18 mouse cellular contexts compared by ENCODE assay signal in the genomic region with DNA sequence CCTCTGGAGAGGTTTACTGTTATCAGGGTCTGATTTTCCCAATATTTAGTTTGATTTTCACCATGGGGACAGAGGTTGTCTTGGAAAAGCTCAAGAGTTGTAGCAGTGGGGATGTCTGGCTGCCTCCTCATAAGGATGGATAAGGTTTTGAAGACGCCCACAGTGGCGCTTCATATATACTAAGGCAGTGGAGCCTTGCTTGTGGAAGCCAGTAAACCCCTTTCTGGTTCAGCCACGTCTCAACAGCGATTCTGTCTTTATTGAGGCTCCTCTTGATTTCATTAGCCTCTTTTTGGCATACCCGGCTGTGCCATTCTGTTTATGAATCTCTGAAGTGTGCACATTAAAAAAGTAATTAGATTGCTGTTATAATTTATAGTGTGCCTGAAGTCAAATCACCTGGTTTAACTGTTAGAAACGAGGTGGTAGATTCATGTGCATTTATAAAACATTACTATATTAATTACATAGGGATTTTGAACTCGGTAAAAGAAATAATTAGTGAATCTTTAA.
"Had no signal": no experiment of that assay in that cellular context is flagged by ENCODE, and none has a peak within 500 bp of the region (broad histone marks: within the 10 kb centered on the region; RNA-seq: fewer than 3 reads in every experiment).

No protein-coding gene starts in this region.

- H3K9ac ChIP-seq: liver, embryonic 15.5 days; liver, postnatal 0 days; lung, embryonic 15.5 days; midbrain, embryonic 13.5 days; midbrain, embryonic 15.5 days; stomach, embryonic 15.5 days had no signal

- H3K4me2 ChIP-seq: liver, embryonic 15.5 days; lung, embryonic 15.5 days; midbrain, embryonic 11.5 days; midbrain, embryonic 13.5 days; midbrain, embryonic 15.5 days; stomach, embryonic 15.5 days had no signal

- H3K4me1 ChIP-seq: liver, embryonic 15.5 days; lung, embryonic 15.5 days; midbrain, embryonic 13.5 days; midbrain, embryonic 15.5 days; stomach, embryonic 15.5 days had no signal

- H3K4me3 ChIP-seq: liver, embryonic 15.5 days; lung, embryonic 15.5 days; megakaryocyte, embryonic 14.5 days; midbrain, embryonic 13.5 days; midbrain, embryonic 15.5 days; stomach, embryonic 15.5 days had no signal

- ATAC-seq: liver, postnatal 0 days; lung, postnatal 0 days; midbrain, embryonic 13.5 days; midbrain, embryonic 15.5 days had no signal

- H3K27me3 ChIP-seq: liver, embryonic 15.5 days; lung, embryonic 15.5 days; megakaryocyte, embryonic 14.5 days; midbrain, embryonic 13.5 days; midbrain, embryonic 15.5 days; stomach, embryonic 15.5 days had no signal

- DNase-seq: liver, postnatal 0 days; lung, adult 2 months; lung, postnatal 14 days; lung, postnatal 36 days; right cerebral cortex, postnatal 14 days; thymus, adult 2 months; thymus, postnatal 25 days; thymus, postnatal 4 days had no signal

- H3K9me3 ChIP-seq: liver, embryonic 15.5 days; lung, embryonic 15.5 days; midbrain, embryonic 13.5 days; midbrain, embryonic 15.5 days; stomach, embryonic 15.5 days had no signal

- H3K27ac ChIP-seq: liver, embryonic 15.5 days; lung, embryonic 15.5 days; macrophage; midbrain, embryonic 13.5 days; midbrain, embryonic 15.5 days; stomach, embryonic 15.5 days; stomach, postnatal 0 days had no signal

- H3K36me3 ChIP-seq: liver, embryonic 15.5 days; lung, embryonic 15.5 days; midbrain, embryonic 13.5 days; midbrain, embryonic 15.5 days; stomach, embryonic 15.5 days had no signal
